Mouse (Mus musculus) spleen, adult 2 months (tissue): ENCODE measurements around the gene M6pr. TPM values are rescaled to one million over a fixed set of nuclear protein-coding genes. Genes with fewer than 3 reads are reported as not detected.

Source experiments
- DNase-seq, 2 experiments: peaks; one replicate each; pipeline versions ENCODE4 v3.0.0 to v3.0.0-alpha.2; 2012 to 2021; ENCODE audit warnings: low spot score in 2 of 2, low read depth in 1 of 2
- H3K27ac ChIP-seq: fragments of 200-500 bp; 2 replicates; pipeline ENCODE4 v1.5.1; 2012; ENCODE audit warnings: low read length, inconsistent platforms; ENCODE audit not compliant: insufficient read depth
- H3K27me3 ChIP-seq: fragments of 200-500 bp; 2 replicates; pipeline ENCODE4 v1.6.1; 2012; ENCODE audit warnings: mild to moderate bottlenecking, moderate library complexity, low read length, inconsistent platforms; ENCODE audit not compliant: control insufficient read depth, insufficient read depth
- H3K36me3 ChIP-seq: fragments of 200-500 bp; 2 replicates; pipeline ENCODE4 v1.6.1; 2012; ENCODE audit warnings: mild to moderate bottlenecking, low read length, inconsistent platforms; ENCODE audit not compliant: control insufficient read depth, insufficient read depth
- H3K4me1 ChIP-seq: fragments of 200-500 bp; 2 replicates; pipeline ENCODE4 v1.6.1; 2011; ENCODE audit warnings: inconsistent platforms; ENCODE audit not compliant: control insufficient read depth, insufficient read depth, insufficient read length
- H3K4me3 ChIP-seq: fragments of 200-500 bp; 2 replicates; pipeline ENCODE4 v1.5.1; 2011; ENCODE audit warnings: mild to moderate bottlenecking, inconsistent platforms; ENCODE audit not compliant: insufficient read depth, insufficient read length; ENCODE audit errors: extremely low read depth
- CTCF ChIP-seq: fragments of 200-500 bp; IDR thresholded peaks from 2 replicates; pipeline ENCODE4 v1.5.1; 2011; ENCODE audit warnings: mild to moderate bottlenecking, inconsistent platforms; ENCODE audit not compliant: insufficient read depth, insufficient read length, insufficient replicate concordance; ENCODE audit errors: extremely low read depth
- POLR2A ChIP-seq: fragments of 200-500 bp; IDR thresholded peaks from 2 replicates; pipeline ENCODE4 v1.6.1; 2011; ENCODE audit warnings: low read depth, low read length, inconsistent platforms
- WGBS: fragments of 180-500 bp; shearing (Covaris S2); methylation state at CpG from one replicate; pipeline ENCODE4 v1.1.7; 2018; 5-methylcytosine and 5-hydroxymethylcytosine counted together
- polyA plus RNA-seq: library from polyadenylated mRNA; depleted of rRNA; stranded (reverse); fragments of >200 nt; gene quantifications from 2 replicates; pipeline ENCODE4 v1.2.3, GENCODE M21; 2012

Gene M6pr
- polyA plus RNA-seq, 1 experiment = 41.5 TPM

GRCm38 (mm10) chr6:122296918-122297278 lies 11.6 kb upstream of the M6pr start:
- Histone ChIP-seq H3K4me1 (peaks cover 11% of the 10 kb centered on the region; the same call in 1 of the 2 replicates), H3K27ac (peak overlapping the region; percentile 2; the same call in 1 of the 2 replicates), H3K4me3 (peak overlapping the region; percentile 47; the same call in 1 of the 2 replicates), H3K27me3 (no peaks in the 10 kb centered on the region), H3K36me3 (no peaks in the 10 kb centered on the region)
- DNase-seq = no peak
- TF ChIP-seq CTCF = no peak
- 61% methylated on average over 3 of the region's 3 CpGs for WGBS

- H3K4me1 ChIP-seq = peaks cover 11% of the 10 kb centered on the region; the same call in 1 of the 2 replicates
- no peak for TF ChIP-seq POLR2A
- TF ChIP-seq CTCF = no peak
- no peaks in the 10 kb centered on the region for H3K27me3 ChIP-seq
- no peak for DNase-seq
- peak overlapping the region; percentile 47; the same call in 1 of the 2 replicates for H3K4me3 ChIP-seq
- H3K36me3 ChIP-seq = no peaks in the 10 kb centered on the region
- WGBS = 16% methylated on average over 25 of the region's 25 CpGs
- H3K27ac ChIP-seq = peak overlapping the region; percentile 2; the same call in 1 of the 2 replicates
Observed at GRCm38 (mm10) chr6:122297279-122298222, 11.0 kb upstream of the M6pr start.

GRCm38 (mm10) chr6:122298223-122298609 lies 10.3 kb upstream of the M6pr start:
- TF ChIP-seq CTCF (no peak), POLR2A (no peak)
- Histone ChIP-seq H3K27me3 (no peaks in the 10 kb centered on the region), H3K4me1 (peaks cover 5% of the 10 kb centered on the region; the same call in 1 of the 2 replicates), H3K27ac (no peak overlapping the region), H3K4me3 (no peak overlapping the region), H3K36me3 (no peaks in the 10 kb centered on the region)
- DNase-seq = no peak
- 60% methylated on average over 4 of the region's 4 CpGs for WGBS

- Histone ChIP-seq H3K4me3 (no peak overlapping the region), H3K27ac (no peak overlapping the region), H3K4me1 (no peaks in the 10 kb centered on the region), H3K36me3 (no peaks in the 10 kb centered on the region), H3K27me3 (no peaks in the 10 kb centered on the region)
- TF ChIP-seq POLR2A = no peak
- TF ChIP-seq CTCF = no peak
- DNase-seq = no peak
- WGBS = 63% methylated on average over 3 of the region's 3 CpGs
Observed at GRCm38 (mm10) chr6:122299621-122300133, 8.8 kb upstream of the M6pr start.

GRCm38 (mm10) chr6:122302121-122302520 lies 6.4 kb upstream of the M6pr start:
- TF ChIP-seq CTCF (no peak), POLR2A (no peak)
- WGBS = 69% methylated on average over 1 of the region's 1 CpGs
- no peaks in the 10 kb centered on the region for H3K27me3 ChIP-seq
- no peaks in the 10 kb centered on the region for H3K36me3 ChIP-seq
- no peak for DNase-seq
- H3K4me3 ChIP-seq = no peak overlapping the region
- no peaks in the 10 kb centered on the region for H3K4me1 ChIP-seq
- no peak overlapping the region for H3K27ac ChIP-seq

GRCm38 (mm10) chr6:122302661-122303060 lies 5.9 kb upstream of the M6pr start:
- Histone ChIP-seq H3K36me3 (no peaks in the 10 kb centered on the region), H3K27ac (no peak overlapping the region), H3K4me3 (no peak overlapping the region), H3K27me3 (no peaks in the 10 kb centered on the region), H3K4me1 (no peaks in the 10 kb centered on the region)
- WGBS = 58% methylated on average over 4 of the region's 4 CpGs
- DNase-seq = no peak
- TF ChIP-seq CTCF = no peak

DNA sequence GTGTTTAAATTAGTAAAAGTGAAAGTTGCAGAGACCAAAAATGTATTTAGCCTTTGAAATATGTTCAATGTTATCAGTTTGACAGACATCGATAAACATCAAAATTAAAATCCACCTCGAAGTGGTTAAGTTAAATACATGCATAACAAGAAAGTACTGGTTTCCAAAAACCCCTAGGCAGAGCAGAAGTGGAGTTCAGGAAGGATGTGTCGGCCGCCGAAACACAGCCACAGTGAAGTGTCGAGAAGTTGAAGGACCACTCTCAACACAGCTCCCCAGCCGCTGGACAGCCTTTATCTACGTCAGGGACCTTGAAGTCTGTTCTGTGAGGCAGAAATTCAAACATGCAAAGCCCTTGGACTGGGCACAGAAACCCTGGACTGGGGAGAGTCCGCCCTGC lies 5.0 kb upstream of the M6pr start:
- H3K27ac ChIP-seq = no peak overlapping the region
- H3K36me3 ChIP-seq = no peaks in the 10 kb centered on the region
- 57% methylated on average over 9 of the region's 9 CpGs for WGBS
- no peaks in the 10 kb centered on the region for H3K27me3 ChIP-seq
- H3K4me3 ChIP-seq = no peak overlapping the region
- no peak for DNase-seq
- H3K4me1 ChIP-seq = no peaks in the 10 kb centered on the region
- TF ChIP-seq CTCF = no peak
- TF ChIP-seq POLR2A = no peak
